In genomic region chr10:120124801-120125464, GRCm38 (mm10) we compare ENCODE assay signal across 9 mouse cellular contexts. TPM values are rescaled to one million over a fixed set of nuclear protein-coding genes. Genes with fewer than 3 reads are reported as not detected.
A peak's percentile ranks its signal among the peaks of the same experiment; 100 is the strongest.
DNase-seq lines count a peak whose midpoint lies in the region; ATAC-seq and TF ChIP-seq lines count a peak whose summit lies in the region.
"Had no signal": no experiment of that assay in that cellular context is flagged by ENCODE, and none has a peak within 500 bp of the region (broad histone marks: within the 10 kb centered on the region; RNA-seq: fewer than 3 reads in every experiment).

No protein-coding gene starts in this region.

- H3K4me3 ChIP-seq in midbrain, embryonic 11.5 days (ENCODE audit: low read depth, low read length): no peak overlapping the region
- H3K4me3 ChIP-seq in midbrain, embryonic 15.5 days: no peak overlapping the region
- no peak overlapping the region for H3K4me3 ChIP-seq in limb, embryonic 14.5 days (replicated peaks; ENCODE audit: low read length)
- H3K4me3 ChIP-seq: embryonic facial prominence, embryonic 12.5 days had no signal

- TF ChIP-seq POLR2A in limb, embryonic 14.5 days (IDR thresholded peaks at IDR 0.05; ENCODE audit: borderline replicate concordance, extremely low read depth, insufficient read depth, insufficient read length): no peak

- 54% methylated on average over 7 of the region's 7 CpGs for WGBS in midbrain, embryonic 11.5 days
- 49% methylated on average over 7 of the region's 7 CpGs for WGBS in midbrain, embryonic 15.5 days
- 51% methylated on average over 7 of the region's 7 CpGs for WGBS in limb, embryonic 14.5 days

- no peaks in the 10 kb centered on the region for H3K36me3 ChIP-seq in midbrain, embryonic 11.5 days (ENCODE audit: control insufficient read depth, insufficient read depth, low read length)
- no peaks in the 10 kb centered on the region for H3K36me3 ChIP-seq in midbrain, embryonic 15.5 days (replicated peaks)
- no peaks in the 10 kb centered on the region for H3K36me3 ChIP-seq in limb, embryonic 14.5 days (ENCODE audit: control insufficient read depth, insufficient read depth, low read length)
- H3K36me3 ChIP-seq: embryonic facial prominence, embryonic 12.5 days had no signal

- no peak for ATAC-seq in midbrain, embryonic 11.5 days (ENCODE audit: low FRiP score)
- ATAC-seq in midbrain, embryonic 15.5 days (replicated peaks): no peak
- peak; percentile 60 for ATAC-seq in limb, embryonic 14.5 days (ENCODE audit: low FRiP score, low read depth)

- no peak overlapping the region for H3K9ac ChIP-seq in midbrain, embryonic 11.5 days (ENCODE audit: low read length)
- no peak overlapping the region for H3K9ac ChIP-seq in midbrain, embryonic 15.5 days
- no peak overlapping the region for H3K9ac ChIP-seq in limb, embryonic 14.5 days (ENCODE audit: low read depth, low read length, severe bottlenecking)
- H3K9ac ChIP-seq: embryonic facial prominence, embryonic 12.5 days had no signal

- DNase-seq in midbrain, embryonic 11.5 days (ENCODE audit: low spot score, missing footprints): peak; percentile 95
- DNase-seq in cerebellum, postnatal 10 days: peak; percentile 89 to 93
- DNase-seq in gastrocnemius, adult 18-20 months (ENCODE audit: low spot score): peak; percentile 89
- peak; percentile 90 for DNase-seq in kidney, adult 9 months
- DNase-seq in limb, embryonic 14.5 days (ENCODE audit: low spot score): peak; percentile 87
- peak; percentile 69 to 80 for DNase-seq in natural killer cell, adult 2 months (ENCODE audit: low spot score in 2 of 2)
- DNase-seq in testis, postnatal 10 days (ENCODE audit: low spot score): peak; percentile 87

- H3K27ac ChIP-seq in midbrain, embryonic 11.5 days (ENCODE audit: low read depth, low read length): no peak overlapping the region
- no peak overlapping the region for H3K27ac ChIP-seq in midbrain, embryonic 15.5 days
- H3K27ac ChIP-seq in limb, embryonic 14.5 days (replicated peaks; ENCODE audit: low read depth, low read length): no peak overlapping the region
- H3K27ac ChIP-seq: embryonic facial prominence, embryonic 12.5 days had no signal

- H3K4me2 ChIP-seq in midbrain, embryonic 11.5 days: no peak overlapping the region
- H3K4me2 ChIP-seq in midbrain, embryonic 15.5 days: no peak overlapping the region
- no peak overlapping the region for H3K4me2 ChIP-seq in limb, embryonic 14.5 days (replicated peaks; ENCODE audit: low read depth, low read length, severe bottlenecking)
- H3K4me2 ChIP-seq: embryonic facial prominence, embryonic 12.5 days had no signal

- H3K9me3 ChIP-seq in midbrain, embryonic 11.5 days (ENCODE audit: control insufficient read depth, low read length): no peaks in the 10 kb centered on the region
- H3K9me3 ChIP-seq in midbrain, embryonic 15.5 days: no peaks in the 10 kb centered on the region
- no peaks in the 10 kb centered on the region for H3K9me3 ChIP-seq in limb, embryonic 14.5 days (ENCODE audit: control insufficient read depth, low read length)
- H3K9me3 ChIP-seq: embryonic facial prominence, embryonic 12.5 days had no signal

- H3K4me1 ChIP-seq in midbrain, embryonic 11.5 days (ENCODE audit: control insufficient read depth, insufficient read depth, low read length): no peaks in the 10 kb centered on the region
- H3K4me1 ChIP-seq in midbrain, embryonic 15.5 days: no peaks in the 10 kb centered on the region
- H3K4me1 ChIP-seq in limb, embryonic 14.5 days (ENCODE audit: control insufficient read depth, insufficient read depth, low read length): no peaks in the 10 kb centered on the region
- H3K4me1 ChIP-seq: embryonic facial prominence, embryonic 12.5 days had no signal

- no peaks in the 10 kb centered on the region for H3K27me3 ChIP-seq in midbrain, embryonic 11.5 days (ENCODE audit: control insufficient read depth, insufficient read depth, low read length)
- no peaks in the 10 kb centered on the region for H3K27me3 ChIP-seq in midbrain, embryonic 15.5 days (replicated peaks)
- H3K27me3 ChIP-seq in limb, embryonic 14.5 days (ENCODE audit: control insufficient read depth, insufficient read depth, low read length): no peaks in the 10 kb centered on the region
- H3K27me3 ChIP-seq: embryonic facial prominence, embryonic 12.5 days had no signal

RNA-seq across cellular contexts. Expression of gene Helb, which starts 12.1 kb away (rescaled TPM):
- polyA plus RNA-seq in midbrain, embryonic 11.5 days (2014; fragmentation: Nextera tagmentation; extraction: Ambion mirVana): 3.7 and 4.2 TPM in 2 replicates
- polyA plus RNA-seq in midbrain, embryonic 15.5 days (2015; fragmentation: Nextera tagmentation; extraction: Ambion mirVana): 2.1 and 2.2 TPM in 2 replicates
- 1 to 10 TPM; 5.0 to 6.8 TPM for total RNA-seq in gastrocnemius, adult 18-20 months (2021)
- 10.6 and 11.0 TPM in 2 replicates for polyA plus RNA-seq in limb, embryonic 14.5 days (2012; rRNA removed)
- polyA plus RNA-seq in limb, embryonic 14.5 days (2014; fragmentation: Nextera tagmentation; extraction: Ambion mirVana): 6.1 and 6.8 TPM in 2 replicates
